Mouse (Mus musculus) liver, adult 10 weeks (tissue): ENCODE data around the gene Ppm1e. TPM values are rescaled to one million over a fixed set of nuclear protein-coding genes. Genes with fewer than 3 reads are reported as not detected.

Experiments
- polyA plus RNA-seq: library from polyadenylated mRNA; stranded (reverse); fragments of 350-450 nt; fragmentation: Illumina TruSeq; extraction: RNeasy Lipid Tissue Mini Kit (QIAGEN cat#74804); gene quantifications from one replicate; pipeline ENCODE4 v1.2.3, GENCODE M21; 2014; ENCODE audit warnings: low read depth, low replicate concordance

Ppm1e gene
- not detected for polyA plus RNA-seq

GRCm38 (mm10) chr11:87358331-87359261 lies at the start of gene Ppm1e:
Gene Ppm1e (minus strand): TSS chr11:87359023.

GRCm38 (mm10) chr11:87404876-87405275 lies 46.1 kb upstream of the Ppm1e start, which contains the start of the genes Rad51c and Tex14:
Gene Rad51c (minus strand): TSS chr11:87404954.
Gene Tex14 (plus strand): TSS chr11:87405065.

Other genes starting within 250 kb of the Ppm1e start
- 4.0 TPM for gene Ska2, start 249.8 kb downstream of the Ppm1e start, polyA plus RNA-seq
- gene Trim37, start 231.9 kb downstream of the Ppm1e start, polyA plus RNA-seq, result 8.3 TPM
- gene Rad51c, start 45.9 kb upstream of the Ppm1e start, polyA plus RNA-seq, result 0.74 TPM
- gene Tex14, start 46.0 kb upstream of the Ppm1e start, polyA plus RNA-seq, result 0.64 TPM
- gene Gm11492, start 207.6 kb upstream of the Ppm1e start, polyA plus RNA-seq, result not detected
- gene Sept4, start 209.9 kb upstream of the Ppm1e start, polyA plus RNA-seq, result 6.7 TPM
- gene Mtmr4, start 233.1 kb upstream of the Ppm1e start, polyA plus RNA-seq, result 26.0 TPM